Mouse (Mus musculus) stomach, embryonic 16.5 days (tissue): ENCODE measurements around the gene Gm8159. TPM values are rescaled to one million over a fixed set of nuclear protein-coding genes. Genes with fewer than 3 reads are reported as not detected.
"Not testable (repeated sequence)": the region's sequence is repeated elsewhere in the genome, so short reads cannot be mapped to it uniquely, and the experiment has no call there.

Source experiments
- ATAC-seq: fragments of 200-750 bp; cut with Nextera tagmentation; 2 replicates; pipeline ENCODE4 v1.8.0; 2017; ENCODE audit warnings: moderate number of reproducible peaks, moderate TSS enrichment; ENCODE audit not compliant: insufficient read depth, low FRiP score
- H3K27ac ChIP-seq: fragments of 300-500 bp; sonication (generic); 2 replicates; pipeline ENCODE4 v1.5.1; 2014; ENCODE audit warnings: low read length
- H3K27me3 ChIP-seq: fragments of 300-500 bp; sonication (generic); 2 replicates; pipeline ENCODE4 v1.6.1; 2014; ENCODE audit warnings: low read length, control low read depth, mixed read lengths; ENCODE audit not compliant: control insufficient read depth, insufficient read depth
- H3K36me3 ChIP-seq: fragments of 300-500 bp; sonication (generic); 2 replicates; pipeline ENCODE4 v1.6.1; 2014; ENCODE audit warnings: low read length; ENCODE audit not compliant: control insufficient read depth, insufficient read depth
- H3K4me1 ChIP-seq: fragments of 300-500 bp; sonication (generic); 2 replicates; pipeline ENCODE4 v1.6.1; 2014; ENCODE audit warnings: low read length, control low read depth, mixed read lengths; ENCODE audit not compliant: control insufficient read depth, insufficient read depth
- H3K4me2 ChIP-seq: fragments of 300-500 bp; sonication (generic); 2 replicates; pipeline ENCODE4 v1.6.1; 2014; ENCODE audit warnings: low read depth, low read length, mixed read lengths
- H3K4me3 ChIP-seq: fragments of 300-500 bp; sonication (generic); replicated peaks from 2 replicates; pipeline ENCODE4 v1.5.1; 2014; ENCODE audit warnings: mild to moderate bottlenecking, low read length
- H3K9ac ChIP-seq: fragments of 300-500 bp; sonication (generic); 2 replicates; pipeline ENCODE4 v1.6.1; 2014; ENCODE audit warnings: low read length
- H3K9me3 ChIP-seq: fragments of 300-500 bp; sonication (generic); replicated peaks from 2 replicates; pipeline ENCODE4 v1.6.1; 2016; ENCODE audit warnings: low read length, control low read depth; ENCODE audit not compliant: control insufficient read depth
- WGBS: fragments of 180-500 bp; shearing (Covaris S2); extraction: QIAGEN DNeasy Blood & Tissue Kit; methylation state at CpG from one replicate; pipeline ENCODE4 v1.1.7; 2014; 5-methylcytosine and 5-hydroxymethylcytosine counted together
- polyA plus RNA-seq: library from polyadenylated mRNA; unstranded; fragments of >200 nt; fragmentation: Nextera tagmentation; extraction: Ambion mirVana; gene quantifications from 2 replicates; pipeline ENCODE4 v1.2.1, GENCODE M21; 2015

The Gm8159 gene
- polyA plus RNA-seq, result not detected in 2 replicates

DNA sequence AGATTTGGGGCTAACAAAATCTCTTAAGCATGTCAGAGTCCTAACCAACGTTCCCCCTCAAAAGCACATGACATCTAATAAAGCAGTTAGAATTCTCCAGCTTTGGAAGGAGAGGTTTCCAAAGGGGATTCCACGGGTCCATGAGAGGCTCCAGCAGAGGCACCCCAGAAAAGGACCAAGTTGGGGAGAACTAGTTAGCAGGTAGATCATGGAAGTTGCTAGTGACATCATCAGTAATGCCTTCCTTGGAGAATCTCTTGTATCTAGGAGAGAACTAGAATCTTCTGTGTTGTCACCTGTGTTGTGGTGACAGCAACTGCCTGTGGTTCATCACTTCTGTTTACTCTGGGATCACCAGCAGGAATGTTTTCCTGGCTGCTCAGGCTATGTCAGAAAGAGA lies at the start of gene Gm8159:
TSS of gene Gm8159 (plus strand) at position 301 of the 400 bp plus-strand sequence.
- not testable (repeated sequence) for ATAC-seq, H3K4me2 ChIP-seq, H3K9me3 ChIP-seq, H3K27ac ChIP-seq, H3K27me3 ChIP-seq, H3K4me1 ChIP-seq, H3K9ac ChIP-seq, H3K4me3 ChIP-seq, H3K36me3 ChIP-seq
- no CpG with 5 or more reads among the region's 2 CpGs for WGBS

DNA sequence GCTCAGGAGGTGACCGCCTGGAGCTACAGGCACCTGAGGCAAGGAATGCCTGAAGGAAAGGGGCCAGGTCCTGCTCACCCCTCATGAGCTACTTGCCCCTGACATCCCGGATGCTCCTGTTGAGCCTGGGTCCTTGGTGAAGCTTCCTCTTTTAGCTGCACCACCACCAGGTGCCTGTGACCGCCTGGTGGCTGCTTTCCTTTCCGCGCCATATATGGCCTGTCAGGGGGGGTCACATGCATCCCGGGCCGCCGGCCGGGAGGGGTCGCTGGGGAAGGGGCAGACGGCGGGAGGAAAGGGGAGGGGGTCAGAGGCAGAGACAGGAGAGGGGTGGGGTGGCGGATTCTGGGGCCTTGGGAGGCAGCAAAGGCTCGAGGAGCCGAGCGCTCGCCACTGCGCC lies 17.2 kb downstream of the Gm8159 start:
- not testable (repeated sequence) for H3K4me1 ChIP-seq, H3K27me3 ChIP-seq, ATAC-seq, H3K36me3 ChIP-seq, H3K9me3 ChIP-seq, H3K27ac ChIP-seq, H3K9ac ChIP-seq, H3K4me3 ChIP-seq
- WGBS, result 7% methylated on average over 17 of the region's 18 CpGs
- H3K4me2 ChIP-seq, result peak overlapping the region; percentile 43; the same call in 1 of the 2 replicates

DNA sequence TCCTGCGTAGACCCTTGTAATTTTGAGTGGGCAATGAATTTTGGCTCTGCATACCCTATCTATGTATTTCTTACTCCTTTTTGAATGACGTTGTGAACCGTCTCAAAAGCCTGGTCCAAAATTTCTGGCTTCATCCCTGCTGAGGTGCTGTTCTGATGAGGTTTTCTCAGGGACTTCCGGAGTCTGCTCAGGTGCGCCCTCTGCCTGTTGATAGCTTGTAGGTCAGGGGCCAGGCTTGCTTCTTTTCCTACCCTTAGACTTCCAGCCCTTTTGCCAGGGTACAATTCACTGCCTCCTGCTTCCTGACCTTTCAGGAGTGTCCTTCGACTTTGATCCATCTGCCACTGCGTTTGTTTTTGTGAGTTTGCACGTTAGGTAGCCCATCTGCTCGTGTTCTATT lies 18.2 kb downstream of the Gm8159 start:
- H3K27ac ChIP-seq, H3K4me1 ChIP-seq, H3K9me3 ChIP-seq, ATAC-seq, H3K36me3 ChIP-seq, H3K9ac ChIP-seq, H3K27me3 ChIP-seq, H3K4me3 ChIP-seq, H3K4me2 ChIP-seq: not testable (repeated sequence)
- 0% methylated on average over 3 of the region's 9 CpGs for WGBS

- not testable (repeated sequence) for H3K9ac ChIP-seq, H3K27me3 ChIP-seq, H3K4me1 ChIP-seq, H3K9me3 ChIP-seq, H3K27ac ChIP-seq, H3K4me2 ChIP-seq, ATAC-seq, H3K36me3 ChIP-seq, H3K4me3 ChIP-seq
- no CpG with 5 or more reads among the region's 2 CpGs for WGBS
Observed at GRCm38 (mm10) chr14:4663892-4664291, 31.7 kb downstream of the Gm8159 start, which contains the start of gene Gm3239. Gene Gm3239 (plus strand): TSS chr14:4664192.

Other genes with a start within 250 kb of the Gm8159 start
- not detected in 2 replicates for gene Gm3159, start 234.8 kb upstream of the Gm8159 start, polyA plus RNA-seq
- gene Gm3164, start 216.9 kb upstream of the Gm8159 start, polyA plus RNA-seq, result not detected in 2 replicates
- not detected in 2 replicates for gene Gm3173, start 201.4 kb upstream of the Gm8159 start, polyA plus RNA-seq
- gene Gm3182, start 150.6 kb upstream of the Gm8159 start, polyA plus RNA-seq, result not detected in 2 replicates
- not detected in 2 replicates for gene Gm3047, start 76.9 kb upstream of the Gm8159 start, polyA plus RNA-seq
- not detected in 2 replicates for gene Gm3239, start 31.8 kb downstream of the Gm8159 start, polyA plus RNA-seq
- not detected in 2 replicates for gene Gm7876, start 76.9 kb downstream of the Gm8159 start, polyA plus RNA-seq
- gene Gm3252, start 94.4 kb downstream of the Gm8159 start, polyA plus RNA-seq, result 0.12 TPM in 1 of 2 replicates, not detected in the other
- gene Gm9602, start 144.0 kb downstream of the Gm8159 start, polyA plus RNA-seq, result not detected in 2 replicates
- not detected in 2 replicates for gene Gm3269, start 205.8 kb downstream of the Gm8159 start, polyA plus RNA-seq
- gene Gm3264, start 223.2 kb downstream of the Gm8159 start, polyA plus RNA-seq, result 0.34 and 0.37 TPM in 2 replicates